Mouse (Mus musculus) MEL-GATA-1-ER (cell line): ENCODE data around the gene Ehf.

Source experiments
- DNase-seq: peaks from one replicate; pipeline ENCODE4 v3.0.0-alpha.2; 2012; ENCODE audit warnings: low read depth; ENCODE audit errors: extremely low read depth

Ehf gene

GRCm38 (mm10) chr2:103303132-103303531 is at the start of gene Ehf:
Ehf (minus strand) TSS chr2:103303278.
- no peak for DNase-seq

GRCm38 (mm10) chr2:103347417-103347891 is 44.4 kb upstream of the Ehf start:
- DNase-seq, result peak; percentile 46

DNA sequence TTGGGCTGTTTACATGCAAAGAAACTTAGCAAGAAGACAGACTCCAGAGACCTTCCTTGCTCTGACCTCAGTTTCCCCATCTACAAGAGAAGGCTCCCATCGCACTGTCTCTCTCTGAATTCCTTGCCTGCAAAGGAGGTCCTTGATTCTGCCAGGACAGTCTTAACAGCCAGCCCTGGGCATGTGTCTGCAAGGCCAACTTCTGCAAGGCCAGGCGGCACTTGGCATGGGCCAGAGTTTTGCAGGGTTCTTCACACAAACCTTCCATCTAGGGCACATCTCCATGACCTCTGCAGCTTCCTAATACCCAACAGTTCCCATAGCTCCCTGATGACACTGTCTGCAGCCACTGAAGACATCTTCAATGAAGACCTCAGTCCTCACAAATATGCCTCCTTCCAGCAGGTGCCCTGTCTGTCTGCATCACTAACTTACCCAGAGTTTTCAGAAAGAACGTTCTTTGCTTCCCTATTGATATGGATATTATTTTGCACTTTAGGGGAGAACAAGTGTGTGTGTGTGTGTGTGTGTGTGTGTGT is 43.7 kb upstream of the Ehf start:
- no peak for DNase-seq

DNA sequence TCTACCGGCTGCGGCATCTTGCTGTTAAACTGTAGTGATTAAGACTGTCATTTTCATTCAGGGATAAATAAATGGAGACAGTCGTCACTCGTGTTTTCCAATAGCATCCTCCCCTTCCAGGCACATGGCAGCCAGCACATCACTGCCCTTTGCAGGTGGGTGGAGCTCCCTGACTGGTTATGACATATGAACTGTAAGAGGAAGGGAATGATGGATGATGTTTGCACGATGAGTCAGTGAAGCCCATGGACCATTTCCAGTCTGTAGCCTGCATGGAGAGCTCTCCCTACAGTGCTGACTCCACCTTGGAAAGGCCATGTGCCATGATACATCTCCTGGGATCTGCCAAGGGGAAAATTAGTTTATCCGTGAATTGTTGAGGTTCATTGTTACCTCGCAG is 40.5 kb upstream of the Ehf start:
- DNase-seq, result no peak

GRCm38 (mm10) chr2:103342123-103342522 is 39.0 kb upstream of the Ehf start:
- no peak for DNase-seq

- no peak for DNase-seq
Measured at GRCm38 (mm10) chr2:103341375-103341971, 38.4 kb upstream of the Ehf start.

GRCm38 (mm10) chr2:103338706-103339105 is 35.6 kb upstream of the Ehf start:
- no peak for DNase-seq

DNA sequence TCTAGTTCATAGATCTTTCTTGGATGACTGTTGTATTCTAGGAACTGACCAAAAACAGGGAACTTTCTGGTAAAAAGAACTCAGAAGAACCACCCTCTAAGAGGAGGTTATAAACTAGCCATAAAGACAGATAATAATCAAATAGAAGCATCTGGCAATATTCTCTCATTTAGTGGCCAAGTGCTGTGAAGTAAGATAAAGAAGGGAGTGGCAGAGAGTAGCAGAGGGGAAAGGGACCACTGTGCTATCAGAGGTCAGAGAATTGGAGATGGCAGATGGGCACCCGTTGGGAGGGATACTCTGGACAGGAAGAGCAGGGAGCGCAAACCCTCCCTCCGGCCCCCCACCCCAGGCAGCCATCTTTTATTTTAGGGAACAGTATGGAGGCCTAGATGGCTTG is 34.3 kb upstream of the Ehf start:
- DNase-seq, result no peak

DNA sequence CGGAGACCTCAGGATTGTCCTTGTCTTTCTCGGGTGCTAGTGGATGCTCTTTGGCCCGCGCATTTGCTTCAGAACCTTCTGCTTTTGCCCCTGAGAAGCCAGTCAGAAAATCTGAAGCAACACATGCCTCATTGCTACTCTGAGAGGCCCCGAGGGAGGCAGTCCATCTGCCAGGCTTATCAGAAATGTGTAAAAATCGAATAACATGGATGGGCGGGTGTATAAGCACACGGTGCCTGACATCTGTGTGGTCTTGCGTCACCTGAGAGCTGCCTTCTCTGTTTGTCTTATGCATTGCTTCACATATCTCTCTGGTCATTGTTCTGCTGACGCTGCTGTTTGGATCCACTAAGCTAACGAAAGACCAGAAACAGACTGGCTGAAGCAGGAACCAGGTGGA is 33.5 kb upstream of the Ehf start:
- no peak for DNase-seq

- DNase-seq, result no peak
Measured at GRCm38 (mm10) chr2:103336000-103336399, 32.9 kb upstream of the Ehf start.

- DNase-seq, result no peak
Measured at GRCm38 (mm10) chr2:103331666-103332191, 28.7 kb upstream of the Ehf start.

- DNase-seq, result no peak
Measured at GRCm38 (mm10) chr2:103328731-103329130, 25.7 kb upstream of the Ehf start.

- no peak for DNase-seq
Measured at GRCm38 (mm10) chr2:103325301-103326048, 22.4 kb upstream of the Ehf start.

DNA sequence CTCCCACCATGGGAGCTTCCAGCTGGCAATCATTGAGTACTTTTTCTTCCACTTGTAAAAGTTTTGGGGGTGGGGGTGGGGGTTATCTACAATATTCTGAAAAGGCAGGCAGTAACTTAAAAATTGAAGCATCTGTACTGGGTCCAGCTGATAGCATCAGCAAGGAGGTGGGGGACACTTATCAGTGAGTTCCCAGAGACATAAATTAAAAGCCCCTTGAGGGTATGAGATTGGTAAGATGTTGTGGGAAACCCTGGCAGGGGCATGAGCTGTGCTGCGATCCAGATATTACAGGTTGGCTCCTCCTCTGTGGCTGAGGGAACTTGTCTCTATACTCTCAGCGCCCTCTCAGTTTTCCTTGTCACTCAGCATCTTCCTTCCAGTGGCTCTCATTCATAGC is 21.2 kb upstream of the Ehf start:
- no peak for DNase-seq

DNA sequence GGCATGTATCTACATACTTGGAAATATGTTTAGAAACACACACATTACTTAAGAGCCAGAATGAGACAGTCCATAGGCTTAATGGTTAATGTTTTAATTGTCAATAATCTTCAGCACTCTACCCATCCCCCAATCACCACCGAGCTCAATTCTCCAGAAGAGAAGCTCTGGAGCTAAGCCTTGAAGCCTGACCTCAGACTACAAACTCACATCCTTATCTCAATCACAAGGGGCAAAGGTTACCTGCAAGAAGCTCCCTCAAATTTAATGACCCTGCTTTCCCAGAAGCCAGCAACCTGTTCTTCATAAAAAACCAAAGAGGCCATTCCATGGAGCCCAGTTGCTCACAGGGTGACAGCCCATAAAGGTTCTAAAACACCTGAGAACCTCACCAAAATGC is 19.1 kb upstream of the Ehf start:
- DNase-seq, result no peak

DNA sequence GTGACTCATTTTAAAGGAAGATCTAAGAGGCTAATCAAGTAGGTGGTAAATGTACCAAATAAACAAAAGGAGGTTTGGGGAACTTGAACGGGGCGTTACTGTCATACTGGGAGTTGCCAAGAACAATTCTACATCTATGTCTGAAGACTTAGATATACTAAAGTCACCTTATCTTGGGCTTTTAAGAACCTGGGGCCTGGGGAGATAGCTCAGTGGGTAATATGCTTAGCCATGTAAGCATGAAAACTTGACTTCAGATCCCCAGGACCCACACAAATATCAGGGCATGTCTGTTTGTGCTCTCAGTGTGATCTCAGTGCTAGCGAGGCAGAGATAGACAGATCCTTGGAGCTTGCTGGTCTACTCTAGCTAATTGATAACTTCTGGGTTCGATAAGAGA is 18.6 kb upstream of the Ehf start:
- peak; percentile 39 for DNase-seq

DNA sequence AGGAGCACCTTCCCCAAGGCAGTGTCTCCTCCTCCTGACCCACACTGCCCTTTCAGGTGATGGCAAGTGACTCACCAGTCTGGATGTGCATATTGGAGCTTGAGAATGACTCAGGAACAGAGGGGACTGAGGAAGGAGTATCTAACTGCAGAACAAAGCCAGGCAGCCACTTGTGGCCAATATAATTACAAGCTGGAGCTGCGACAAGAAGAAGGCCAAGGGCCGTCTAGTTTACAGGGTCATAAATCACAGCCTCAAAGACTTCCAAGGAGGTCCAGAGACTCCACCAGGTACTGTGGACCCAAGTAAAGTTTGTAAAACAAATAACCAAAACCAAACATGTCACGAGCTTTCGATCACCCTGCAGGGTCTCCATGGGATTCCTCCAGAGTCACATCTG is 10.9 kb upstream of the Ehf start:
- no peak for DNase-seq

DNA sequence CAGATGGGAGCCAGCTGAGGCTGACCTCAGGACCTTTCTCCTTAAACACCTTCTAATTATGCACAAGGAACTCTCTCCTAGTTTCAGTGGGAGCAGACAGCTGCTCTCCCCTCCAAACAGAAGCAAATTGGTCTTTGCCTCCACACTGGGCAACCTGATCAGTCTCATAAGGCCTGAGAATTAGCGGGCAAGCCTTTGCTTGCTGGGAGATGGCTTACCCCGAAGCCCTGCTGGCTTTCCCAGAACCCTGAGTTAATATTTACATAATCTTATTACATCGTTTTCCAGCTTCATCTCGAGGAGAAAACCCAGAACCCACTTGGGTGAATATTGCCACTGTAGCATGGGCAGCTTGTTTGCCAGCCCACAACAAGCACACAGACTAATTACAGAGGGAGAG is 9.6 kb upstream of the Ehf start:
- DNase-seq, result no peak

- DNase-seq, result no peak
Measured at GRCm38 (mm10) chr2:103310663-103311062, 7.6 kb upstream of the Ehf start.

DNA sequence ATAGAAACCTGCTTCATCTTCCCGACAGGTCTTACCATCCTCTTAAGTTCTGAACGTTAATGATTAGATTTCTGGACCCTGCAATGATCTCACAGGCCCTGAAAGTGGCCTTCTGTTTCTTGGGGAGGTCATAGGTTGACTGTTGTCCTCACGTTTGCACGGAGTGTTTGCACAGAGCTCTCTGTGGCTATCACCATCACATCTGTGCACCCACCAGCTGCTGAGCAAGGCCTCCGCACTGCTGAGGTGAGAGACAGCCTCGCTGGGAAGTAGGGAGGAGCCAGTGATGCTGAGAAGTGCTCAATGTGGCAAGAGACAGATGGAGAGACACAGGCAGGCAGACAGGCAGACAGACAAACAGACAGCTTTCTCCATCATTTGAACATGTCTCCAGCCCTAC is 3.6 kb upstream of the Ehf start:
- no peak for DNase-seq

- peak; percentile 11 for DNase-seq
Measured at GRCm38 (mm10) chr2:103302669-103303068, 409 bp downstream of the Ehf start.

DNA sequence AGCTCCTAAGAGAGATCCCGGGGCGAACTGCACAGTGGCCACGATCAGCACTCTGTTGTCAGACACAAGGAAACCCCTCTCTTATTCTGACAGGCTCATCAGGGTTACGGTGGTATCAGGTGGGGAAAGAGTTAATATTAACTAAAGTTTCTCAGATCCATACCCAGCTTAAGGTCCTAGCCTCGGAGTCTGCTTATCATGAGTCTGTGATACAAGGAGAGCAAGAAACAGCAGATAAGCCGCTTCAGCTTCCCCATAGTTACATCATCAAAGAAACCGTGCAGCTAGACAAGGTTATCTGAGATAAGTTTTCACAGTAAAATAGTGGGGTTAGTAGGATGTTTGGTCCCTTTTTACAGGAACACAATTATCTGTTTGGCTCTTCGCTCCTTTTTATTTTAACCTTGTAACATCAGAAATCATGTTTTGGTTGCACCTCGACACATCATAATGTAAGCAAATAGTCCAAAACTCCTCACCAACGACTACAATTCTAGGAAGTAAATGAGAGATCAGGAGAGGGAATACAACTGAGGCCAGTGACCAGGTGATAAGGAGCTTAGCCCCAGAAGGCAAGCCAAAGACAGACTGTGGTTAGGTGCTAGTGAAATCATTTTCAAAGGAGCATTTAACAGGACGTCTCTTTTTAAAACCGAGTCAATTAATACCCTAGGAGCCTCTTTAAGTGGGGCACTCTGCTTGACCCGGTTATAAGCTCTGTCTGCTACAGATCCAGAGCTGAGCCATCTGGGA is 4.2 kb downstream of the Ehf start:
- peak; percentile 43 for DNase-seq
